Mouse (Mus musculus): ENCODE results near the gene Dag1. TPM values are rescaled to one million over a fixed set of nuclear protein-coding genes. Genes with fewer than 3 reads are reported as not detected.

Gene Dag1
- 18.2 TPM for polyA plus RNA-seq (2014; fragmentation: Illumina TruSeq; extraction: RNeasy Lipid Tissue Mini Kit (QIAGEN cat#74804); ENCODE audit: low read depth, low replicate concordance)

GRCm38 (mm10) chr9:108263690-108264190, at the start of gene Dag1:
Gene Dag1 (minus strand): TSS chr9:108263958.

GRCm38 (mm10) chr9:108305629-108306520, 42.1 kb upstream of the Dag1 start, which contains the start of the genes Rhoa and Tcta:
Gene Rhoa (plus strand): TSS chr9:108306129.
Gene Tcta (minus strand): TSS chr9:108306160.

GRCm38 (mm10) chr9:108296453-108297355, 32.9 kb upstream of the Dag1 start, which contains the start of gene Amt:
Gene Amt (plus strand): TSS chr9:108296853.

GRCm38 (mm10) chr9:108290016-108290750, 26.4 kb upstream of the Dag1 start, which contains the start of gene Nicn1:
Gene Nicn1 (plus strand): TSS chr9:108290429.

GRCm38 (mm10) chr9:108189787-108190679, 73.7 kb downstream of the Dag1 start, which contains the start of gene Bsn:
Gene Bsn (minus strand): TSS chr9:108190384.

Other genes starting within 250 kb of the Dag1 start
- 2.0 TPM for gene Gmppb, start 214.7 kb downstream of the Dag1 start, polyA plus RNA-seq (2014; fragmentation: Illumina TruSeq; extraction: RNeasy Lipid Tissue Mini Kit (QIAGEN cat#74804); ENCODE audit: low read depth, low replicate concordance)
- not detected for gene Amigo3, start 210.8 kb downstream of the Dag1 start, polyA plus RNA-seq (2014; fragmentation: Illumina TruSeq; extraction: RNeasy Lipid Tissue Mini Kit (QIAGEN cat#74804); ENCODE audit: low read depth, low replicate concordance)
- gene Mst1, start 183.5 kb downstream of the Dag1 start, polyA plus RNA-seq (2014; fragmentation: Illumina TruSeq; extraction: RNeasy Lipid Tissue Mini Kit (QIAGEN cat#74804); ENCODE audit: low read depth, low replicate concordance), result 9.9 TPM
- 1.7 TPM for gene Rnf123, start 180.6 kb downstream of the Dag1 start, polyA plus RNA-seq (2014; fragmentation: Illumina TruSeq; extraction: RNeasy Lipid Tissue Mini Kit (QIAGEN cat#74804); ENCODE audit: low read depth, low replicate concordance)
- 28.2 TPM for gene Apeh, start 169.4 kb downstream of the Dag1 start, polyA plus RNA-seq (2014; fragmentation: Illumina TruSeq; extraction: RNeasy Lipid Tissue Mini Kit (QIAGEN cat#74804); ENCODE audit: low read depth, low replicate concordance)
- gene Bsn, start 73.6 kb downstream of the Dag1 start, polyA plus RNA-seq (2014; fragmentation: Illumina TruSeq; extraction: RNeasy Lipid Tissue Mini Kit (QIAGEN cat#74804); ENCODE audit: low read depth, low replicate concordance), result not detected
- gene Nicn1, start 26.5 kb upstream of the Dag1 start, polyA plus RNA-seq (2014; fragmentation: Illumina TruSeq; extraction: RNeasy Lipid Tissue Mini Kit (QIAGEN cat#74804); ENCODE audit: low read depth, low replicate concordance), result 16.2 TPM
- gene Amt, start 32.9 kb upstream of the Dag1 start, polyA plus RNA-seq (2014; fragmentation: Illumina TruSeq; extraction: RNeasy Lipid Tissue Mini Kit (QIAGEN cat#74804); ENCODE audit: low read depth, low replicate concordance), result 37.0 TPM
- gene Rhoa, start 42.2 kb upstream of the Dag1 start, polyA plus RNA-seq (2014; fragmentation: Illumina TruSeq; extraction: RNeasy Lipid Tissue Mini Kit (QIAGEN cat#74804); ENCODE audit: low read depth, low replicate concordance), result 220 TPM
- gene Tcta, start 42.2 kb upstream of the Dag1 start, polyA plus RNA-seq (2014; fragmentation: Illumina TruSeq; extraction: RNeasy Lipid Tissue Mini Kit (QIAGEN cat#74804); ENCODE audit: low read depth, low replicate concordance), result 14.3 TPM
- gene Gpx1, start 74.9 kb upstream of the Dag1 start, polyA plus RNA-seq (2014; fragmentation: Illumina TruSeq; extraction: RNeasy Lipid Tissue Mini Kit (QIAGEN cat#74804); ENCODE audit: low read depth, low replicate concordance), result 303 TPM
- 49.6 TPM for gene Usp4, start 83.9 kb upstream of the Dag1 start, polyA plus RNA-seq (2014; fragmentation: Illumina TruSeq; extraction: RNeasy Lipid Tissue Mini Kit (QIAGEN cat#74804); ENCODE audit: low read depth, low replicate concordance)
- not detected for gene 1700102P08Rik, start 128.8 kb upstream of the Dag1 start, polyA plus RNA-seq (2014; fragmentation: Illumina TruSeq; extraction: RNeasy Lipid Tissue Mini Kit (QIAGEN cat#74804); ENCODE audit: low read depth, low replicate concordance)
- gene Ccdc36, start 164.5 kb upstream of the Dag1 start, polyA plus RNA-seq (2014; fragmentation: Illumina TruSeq; extraction: RNeasy Lipid Tissue Mini Kit (QIAGEN cat#74804); ENCODE audit: low read depth, low replicate concordance), result not detected
- gene BC048562, start 172.5 kb upstream of the Dag1 start, polyA plus RNA-seq (2014; fragmentation: Illumina TruSeq; extraction: RNeasy Lipid Tissue Mini Kit (QIAGEN cat#74804); ENCODE audit: low read depth, low replicate concordance), result not detected
- gene Ccdc71, start 196.6 kb upstream of the Dag1 start, polyA plus RNA-seq (2014; fragmentation: Illumina TruSeq; extraction: RNeasy Lipid Tissue Mini Kit (QIAGEN cat#74804); ENCODE audit: low read depth, low replicate concordance), result 1.9 TPM
- 1.4 TPM for gene Klhdc8b, start 197.6 kb upstream of the Dag1 start, polyA plus RNA-seq (2014; fragmentation: Illumina TruSeq; extraction: RNeasy Lipid Tissue Mini Kit (QIAGEN cat#74804); ENCODE audit: low read depth, low replicate concordance)
- 0.79 TPM for gene Lamb2, start 215.8 kb upstream of the Dag1 start, polyA plus RNA-seq (2014; fragmentation: Illumina TruSeq; extraction: RNeasy Lipid Tissue Mini Kit (QIAGEN cat#74804); ENCODE audit: low read depth, low replicate concordance)
- gene Usp19, start 226.6 kb upstream of the Dag1 start, polyA plus RNA-seq (2014; fragmentation: Illumina TruSeq; extraction: RNeasy Lipid Tissue Mini Kit (QIAGEN cat#74804); ENCODE audit: low read depth, low replicate concordance), result 7.2 TPM
- gene Qars, start 243.7 kb upstream of the Dag1 start, polyA plus RNA-seq (2014; fragmentation: Illumina TruSeq; extraction: RNeasy Lipid Tissue Mini Kit (QIAGEN cat#74804); ENCODE audit: low read depth, low replicate concordance), result 49.3 TPM

Measured in liver, adult 10 weeks (tissue).